Mouse (Mus musculus) urinary bladder, postnatal 10 days (tissue): ENCODE measurements around the gene Dcbld2.

Source experiments
- DNase-seq: peaks from one replicate; pipeline ENCODE4 v3.0.0; 2022; ENCODE audit warnings: low spot score

The Dcbld2 gene

GRCm38 (mm10) chr16:58487861-58488260 lies 79.6 kb downstream of the Dcbld2 start:
- DNase-seq: no peak

- no peak for DNase-seq
Observed at GRCm38 (mm10) chr16:58496791-58497190, 88.5 kb downstream of the Dcbld2 start.

GRCm38 (mm10) chr16:58497886-58498713 lies 89.9 kb downstream of the Dcbld2 start:
- DNase-seq: no peak

GRCm38 (mm10) chr16:58499172-58499584 lies 90.9 kb downstream of the Dcbld2 start:
- no peak for DNase-seq

GRCm38 (mm10) chr16:58499650-58500049 lies 91.4 kb downstream of the Dcbld2 start:
- no peak for DNase-seq

- no peak for DNase-seq
Observed at GRCm38 (mm10) chr16:58501760-58502301, 93.6 kb downstream of the Dcbld2 start.

- no peak for DNase-seq
Observed at GRCm38 (mm10) chr16:58502566-58502965, 94.3 kb downstream of the Dcbld2 start.

GRCm38 (mm10) chr16:58504945-58505344 lies 96.7 kb downstream of the Dcbld2 start:
- no peak for DNase-seq

GRCm38 (mm10) chr16:58512181-58512761 lies 104.0 kb downstream of the Dcbld2 start:
- no peak for DNase-seq

- DNase-seq: no peak
Observed at GRCm38 (mm10) chr16:58512887-58513286, 104.6 kb downstream of the Dcbld2 start.

- DNase-seq: no peak
Observed at GRCm38 (mm10) chr16:58513755-58514154, 105.5 kb downstream of the Dcbld2 start.

- DNase-seq: no peak
Observed at GRCm38 (mm10) chr16:58514565-58514964, 106.3 kb downstream of the Dcbld2 start.

- no peak for DNase-seq
Observed at GRCm38 (mm10) chr16:58516161-58516560, 107.9 kb downstream of the Dcbld2 start.

- DNase-seq: no peak
Observed at GRCm38 (mm10) chr16:58516960-58517798, 108.9 kb downstream of the Dcbld2 start.
